Mouse (Mus musculus): Measurements from ENCODE around the gene Trdmt1.
A peak's percentile ranks its signal among the peaks of the same experiment; 100 is the strongest.
"Not testable (repeated sequence)": the region's sequence is repeated elsewhere in the genome, so short reads cannot be mapped to it uniquely, and the experiment has no call there.

Gene Trdmt1

GRCm38 (mm10) chr2:13544193-13544824, at the start of gene Trdmt1:
Trdmt1 (minus strand) TSS chr2:13544668.
- peak; percentile 73 to 77 for DNase-seq (ENCODE audit: low spot score in 2 of 2)

- no peak for DNase-seq (ENCODE audit: low spot score in 2 of 2)
These were observed 48.9 kb upstream of the Trdmt1 start for GRCm38 (mm10) chr2:13593328-13593727.

- not testable (repeated sequence) for DNase-seq (ENCODE audit: low spot score in 2 of 2)
These were observed 39.3 kb upstream of the Trdmt1 start for GRCm38 (mm10) chr2:13583746-13584145.

- no peak for DNase-seq (ENCODE audit: low spot score in 2 of 2)
These were observed 37.7 kb upstream of the Trdmt1 start for GRCm38 (mm10) chr2:13582184-13582583.

GRCm38 (mm10) chr2:13579991-13580390, 35.5 kb upstream of the Trdmt1 start:
- peak in 1 of 2 experiments; percentile 27 for DNase-seq (ENCODE audit: low spot score in 2 of 2)

GRCm38 (mm10) chr2:13579315-13579714, 34.8 kb upstream of the Trdmt1 start:
- DNase-seq (ENCODE audit: low spot score in 2 of 2), result no peak

- DNase-seq (ENCODE audit: low spot score in 2 of 2), result no peak
These were observed 34.1 kb upstream of the Trdmt1 start for GRCm38 (mm10) chr2:13578473-13579152.

GRCm38 (mm10) chr2:13577399-13577798, 32.9 kb upstream of the Trdmt1 start:
- DNase-seq (ENCODE audit: low spot score in 2 of 2), result no peak

- no peak for DNase-seq (ENCODE audit: low spot score in 2 of 2)
These were observed 31.5 kb upstream of the Trdmt1 start for GRCm38 (mm10) chr2:13575926-13576325.

- DNase-seq (ENCODE audit: low spot score in 2 of 2), result peak; percentile 86 to 89
These were observed 30.9 kb upstream of the Trdmt1 start for GRCm38 (mm10) chr2:13575287-13575801.

GRCm38 (mm10) chr2:13574801-13575150, 30.3 kb upstream of the Trdmt1 start:
- peak; percentile 83 for DNase-seq (ENCODE audit: low spot score in 2 of 2)

GRCm38 (mm10) chr2:13574066-13574800, 29.8 kb upstream of the Trdmt1 start:
- peak; percentile 76 to 81 for DNase-seq (ENCODE audit: low spot score in 2 of 2)

GRCm38 (mm10) chr2:13573408-13574065, 29.1 kb upstream of the Trdmt1 start, which contains the start of gene Vim:
Vim (plus strand) TSS chr2:13573927.
- peak; percentile 77 to 82 for DNase-seq (ENCODE audit: low spot score in 2 of 2)

GRCm38 (mm10) chr2:13572647-13573407, 28.4 kb upstream of the Trdmt1 start:
- DNase-seq (ENCODE audit: low spot score in 2 of 2), result peak; percentile 19 to 38

- DNase-seq (ENCODE audit: low spot score in 2 of 2), result no peak
These were observed 27.7 kb upstream of the Trdmt1 start for GRCm38 (mm10) chr2:13572101-13572553.

GRCm38 (mm10) chr2:13570122-13570521, 25.7 kb upstream of the Trdmt1 start:
- no peak for DNase-seq (ENCODE audit: low spot score in 2 of 2)

- no peak for DNase-seq (ENCODE audit: low spot score in 2 of 2)
These were observed 15.9 kb upstream of the Trdmt1 start for GRCm38 (mm10) chr2:13560396-13560795.

- DNase-seq (ENCODE audit: low spot score in 2 of 2), result no peak
These were observed 15.3 kb upstream of the Trdmt1 start for GRCm38 (mm10) chr2:13559729-13560128.

GRCm38 (mm10) chr2:13559303-13559702, 14.8 kb upstream of the Trdmt1 start:
- no peak for DNase-seq (ENCODE audit: low spot score in 2 of 2)

- peak; percentile 72 to 76 for DNase-seq (ENCODE audit: low spot score in 2 of 2)
These were observed 14.3 kb upstream of the Trdmt1 start for GRCm38 (mm10) chr2:13558607-13559262.
